Mouse (Mus musculus): ENCODE results near the gene Fndc1.

The Fndc1 gene

DNA sequence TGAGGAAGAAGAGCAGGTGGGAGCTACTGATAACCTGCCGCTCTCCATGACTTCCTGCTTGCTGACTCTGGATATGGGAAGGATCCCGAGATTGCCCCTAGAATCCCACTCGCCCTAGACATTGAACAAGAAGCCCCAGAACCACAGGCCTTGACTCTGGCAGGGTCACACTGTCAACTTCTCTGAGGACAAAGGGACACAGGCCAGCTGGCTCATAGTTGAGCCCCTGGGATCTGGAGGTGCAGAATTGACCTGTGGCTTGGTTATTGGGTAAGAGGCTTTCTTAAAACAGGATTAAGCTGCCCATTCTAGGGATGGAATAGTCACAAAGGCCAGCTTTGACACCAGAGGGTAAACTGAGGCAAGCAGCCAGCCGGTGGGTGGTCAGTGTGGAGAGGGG, 136.8 kb downstream of the Fndc1 start:
- no peak for DNase-seq (ENCODE audit: low spot score in 2 of 2)

Data from frontal cortex, postnatal 14 days (tissue).